11 mouse cellular contexts compared by ENCODE assay signal in the genomic region with DNA sequence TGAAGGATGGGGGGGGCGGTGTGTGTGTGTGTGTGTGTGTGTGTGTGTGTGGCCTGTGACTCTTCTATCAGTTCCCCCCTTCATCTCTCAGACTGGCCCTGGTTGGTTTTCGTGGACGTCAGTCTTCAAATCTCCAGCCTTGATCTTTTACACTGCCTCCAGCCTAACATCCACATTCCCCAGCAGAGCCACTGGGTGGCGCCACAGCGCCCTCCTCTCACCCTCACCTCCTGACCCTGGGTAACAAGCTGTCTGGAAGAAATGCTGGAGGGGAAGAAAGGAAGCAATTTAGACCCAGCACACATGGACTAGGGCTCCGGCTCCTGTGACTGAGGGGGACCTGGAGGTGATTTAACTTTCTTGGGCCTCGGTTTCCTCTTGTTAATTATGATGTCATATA.
A peak's percentile ranks its signal among the peaks of the same experiment; 100 is the strongest.
DNase-seq lines count a peak whose midpoint lies in the region; ATAC-seq and TF ChIP-seq lines count a peak whose summit lies in the region.
"Had no signal": no experiment of that assay in that cellular context is flagged by ENCODE, and none has a peak within 500 bp of the region (broad histone marks: within the 10 kb centered on the region; RNA-seq: fewer than 3 reads in every experiment).

No protein-coding gene starts in this region.

- H3K4me1 ChIP-seq in heart, postnatal 0 days (ENCODE audit: control insufficient read depth, insufficient read depth) = no peaks in the 10 kb centered on the region
- H3K4me1 ChIP-seq in lung, postnatal 0 days (ENCODE audit: insufficient read depth, low read depth, low read length) = no peaks in the 10 kb centered on the region
- no peaks in the 10 kb centered on the region for H3K4me1 ChIP-seq in kidney, embryonic 16.5 days (ENCODE audit: insufficient read depth, low read length)
- H3K4me1 ChIP-seq: lung, embryonic 15.5 days had no signal

- no peak for ATAC-seq in heart, postnatal 0 days (ENCODE audit: insufficient read depth, low read depth)
- no peak for ATAC-seq in lung, postnatal 0 days
- ATAC-seq in kidney, embryonic 16.5 days (ENCODE audit: low FRiP score, low TSS enrichment) = no peak

- intact Hi-C loops in heart, postnatal 10 days (cut with DNase I) = loop anchor here (1.0 to 2.0 kb wide), 2 partner anchors 33 to 164 kb away; no protein-coding TSS in a partner anchor
- intact Hi-C loops in heart, postnatal 25 days (cut with DNase I) = no loop called here

- no peak overlapping the region for H3K4me3 ChIP-seq in heart, postnatal 0 days (ENCODE audit: low read depth, low read length)
- H3K4me3 ChIP-seq in lung, postnatal 0 days (ENCODE audit: low read depth, low read length) = no peak overlapping the region
- no peak overlapping the region for H3K4me3 ChIP-seq in kidney, embryonic 16.5 days (ENCODE audit: low read length)
- H3K4me3 ChIP-seq: lung, embryonic 15.5 days; stomach, embryonic 15.5 days had no signal

- 40% methylated on average over 7 of the region's 7 CpGs for WGBS in heart, postnatal 0 days
- WGBS in lung, postnatal 0 days = 29% methylated on average over 6 of the region's 7 CpGs
- WGBS in kidney, embryonic 16.5 days = 33% methylated on average over 7 of the region's 7 CpGs

- DNase-seq in heart, postnatal 0 days (ENCODE audit: low spot score) = no peak
- DNase-seq in heart, postnatal 10 days = no peak
- peak; percentile 6 for DNase-seq in lung, postnatal 0 days (ENCODE audit: low spot score)
- no peak for DNase-seq in lung, postnatal 4 days
- peak; percentile 42 for DNase-seq in ES-CJ7 (ENCODE audit: low read depth, low spot score)
- peak; percentile 43 for DNase-seq in naive thymus-derived CD4-positive, alpha-beta T cell, adult 2 months (ENCODE audit: low read depth)
- no peak for DNase-seq in heart, postnatal 25 days (ENCODE audit: low spot score)

- no peaks in the 10 kb centered on the region for H3K9me3 ChIP-seq in heart, postnatal 0 days (replicated peaks; ENCODE audit: control insufficient read depth, low read length)
- H3K9me3 ChIP-seq in lung, postnatal 0 days (ENCODE audit: low read length) = no peaks in the 10 kb centered on the region
- no peaks in the 10 kb centered on the region for H3K9me3 ChIP-seq in kidney, embryonic 16.5 days (ENCODE audit: low read length)
- H3K9me3 ChIP-seq: forebrain, embryonic 12.5 days; lung, embryonic 15.5 days; stomach, embryonic 15.5 days had no signal

- peaks cover 37% of the 10 kb centered on the region for H3K27me3 ChIP-seq in heart, postnatal 0 days (ENCODE audit: control insufficient read depth, insufficient read depth, low read length)
- H3K27me3 ChIP-seq in lung, postnatal 0 days (replicated peaks; ENCODE audit: insufficient read depth, low read length) = 0 out of 2 replicates have a peak, but pooled peaks cover 5% of the 10 kb centered on the region
- H3K27me3 ChIP-seq in kidney, embryonic 16.5 days (ENCODE audit: insufficient read depth, low read length) = peaks cover 24% of the 10 kb centered on the region

- H3K27ac ChIP-seq in heart, postnatal 0 days (ENCODE audit: low read depth) = no peak overlapping the region
- H3K27ac ChIP-seq in lung, postnatal 0 days (ENCODE audit: low read length) = no peak overlapping the region
- no peak overlapping the region for H3K27ac ChIP-seq in kidney, embryonic 16.5 days (ENCODE audit: low read length)
- H3K27ac ChIP-seq: lung, embryonic 15.5 days; stomach, embryonic 15.5 days had no signal

- H3K9ac ChIP-seq in heart, postnatal 0 days (replicated peaks; ENCODE audit: low read depth, low read length) = no peak overlapping the region
- no peak overlapping the region for H3K9ac ChIP-seq in lung, postnatal 0 days (replicated peaks; ENCODE audit: low read depth)
- H3K9ac ChIP-seq in kidney, embryonic 16.5 days (replicated peaks; ENCODE audit: low read length) = no peak overlapping the region
- H3K9ac ChIP-seq: forebrain, embryonic 12.5 days; lung, embryonic 15.5 days; stomach, embryonic 15.5 days had no signal

- no peak for TF ChIP-seq EP300 in heart, postnatal 0 days (IDR thresholded peaks at IDR 0.05; ENCODE audit: low read depth)
- TF ChIP-seq EP300 in lung, postnatal 0 days (IDR thresholded peaks at IDR 0.05) = no peak

- no peak overlapping the region for H3K4me2 ChIP-seq in heart, postnatal 0 days (ENCODE audit: low read depth, low read length)
- H3K4me2 ChIP-seq in lung, postnatal 0 days (replicated peaks; ENCODE audit: low read depth, low read length) = no peak overlapping the region
- H3K4me2 ChIP-seq in kidney, embryonic 16.5 days (replicated peaks; ENCODE audit: low read depth, low read length) = no peak overlapping the region
- H3K4me2 ChIP-seq: lung, embryonic 15.5 days had no signal

- H3K36me3 ChIP-seq in heart, postnatal 0 days (replicated peaks; ENCODE audit: control insufficient read depth, insufficient read depth, low read length) = no peaks in the 10 kb centered on the region
- H3K36me3 ChIP-seq in lung, postnatal 0 days (ENCODE audit: insufficient read depth, low read length) = no peaks in the 10 kb centered on the region
- H3K36me3 ChIP-seq in kidney, embryonic 16.5 days (ENCODE audit: insufficient read depth, low read length) = no peaks in the 10 kb centered on the region
- H3K36me3 ChIP-seq: forebrain, embryonic 12.5 days; lung, embryonic 15.5 days; stomach, embryonic 15.5 days had no signal

- peak; percentile 18 for TF ChIP-seq CTCF in heart, postnatal 0 days (IDR thresholded peaks at IDR 0.05; ENCODE audit: low read depth)
- TF ChIP-seq CTCF in lung, postnatal 0 days (IDR thresholded peaks at IDR 0.05) = peak; percentile 50

Comparison
In these comparisons a context has a peak if more than half of its experiments do, and no peak if none do; other contexts are left out.
1. DNase-seq: peak in lung, postnatal 0 days (single experiment), ES-CJ7 (single experiment) and naive thymus-derived CD4-positive, alpha-beta T cell, adult 2 months (single experiment); none in heart, postnatal 0 days (single experiment), heart, postnatal 10 days (0 of 2), lung, postnatal 4 days (0 of 2) and heart, postnatal 25 days (single experiment).